Mouse (Mus musculus): Measurements from ENCODE around the gene Kif1c. TPM values are rescaled to one million over a fixed set of nuclear protein-coding genes. Genes with fewer than 3 reads are reported as not detected.

Gene Kif1c
- total and polyA plus RNA-seq, 3 experiments = 19.8 to 21.7 TPM; not detected in 1

GRCm38 (mm10) chr11:70747876-70748545, 47.7 kb downstream of the Kif1c start:
- Histone ChIP-seq H3K27ac (ENCODE audit: control insufficient read depth, low read depth, low read length) (no peak overlapping the region), H3K4me3 (ENCODE audit: control insufficient read depth in 1 of 2, insufficient read depth in 1 of 2, low read depth in 2 of 2, low read length in 2 of 2) (no peak overlapping the region), H3K79me2 (ENCODE audit: control insufficient read depth, insufficient read depth, low read length, poor library complexity) (no peaks in the 10 kb centered on the region), H3K4me1 (ENCODE audit: control insufficient read depth in 1 of 2, insufficient read depth in 2 of 2, low read length in 2 of 2) (no peaks in the 10 kb centered on the region; a peak in 1 of 4 replicates), H3K9ac (ENCODE audit: control insufficient read depth, low read depth, low read length, poor library complexity, severe bottlenecking) (no peak overlapping the region), H3K36me3 (ENCODE audit: control insufficient read depth in 1 of 2, insufficient read depth in 2 of 2, low read length in 2 of 2) (peaks cover 0 to 2% of the 10 kb centered on the region in 2 experiments; a peak in 1 of 4 replicates), H3K27me3 (ENCODE audit: control insufficient read depth in 1 of 2, insufficient read depth in 2 of 2, low read length in 2 of 2) (peaks cover 19% of the 10 kb centered on the region in 2 experiments), H3K9me3 (replicated peaks; ENCODE audit: insufficient read depth, low read length) (no peaks in the 10 kb centered on the region)
- TF ChIP-seq ZMIZ1 (IDR thresholded peaks at IDR 0.05; ENCODE audit: low read depth, low read length) (no peak), HCFC1 (IDR thresholded peaks at IDR 0.05; ENCODE audit: low read depth, low read length) (no peak), ELF1 (IDR thresholded peaks at IDR 0.05; ENCODE audit: low read depth, low read length) (no peak), CHD1 (IDR thresholded peaks at IDR 0.05; ENCODE audit: low read depth, low read length) (no peak), MYB (IDR thresholded peaks at IDR 0.05; ENCODE audit: low read depth, low read length) (no peak)
- no peak for DNase-seq (ENCODE audit: low read depth, low spot score)

DNA sequence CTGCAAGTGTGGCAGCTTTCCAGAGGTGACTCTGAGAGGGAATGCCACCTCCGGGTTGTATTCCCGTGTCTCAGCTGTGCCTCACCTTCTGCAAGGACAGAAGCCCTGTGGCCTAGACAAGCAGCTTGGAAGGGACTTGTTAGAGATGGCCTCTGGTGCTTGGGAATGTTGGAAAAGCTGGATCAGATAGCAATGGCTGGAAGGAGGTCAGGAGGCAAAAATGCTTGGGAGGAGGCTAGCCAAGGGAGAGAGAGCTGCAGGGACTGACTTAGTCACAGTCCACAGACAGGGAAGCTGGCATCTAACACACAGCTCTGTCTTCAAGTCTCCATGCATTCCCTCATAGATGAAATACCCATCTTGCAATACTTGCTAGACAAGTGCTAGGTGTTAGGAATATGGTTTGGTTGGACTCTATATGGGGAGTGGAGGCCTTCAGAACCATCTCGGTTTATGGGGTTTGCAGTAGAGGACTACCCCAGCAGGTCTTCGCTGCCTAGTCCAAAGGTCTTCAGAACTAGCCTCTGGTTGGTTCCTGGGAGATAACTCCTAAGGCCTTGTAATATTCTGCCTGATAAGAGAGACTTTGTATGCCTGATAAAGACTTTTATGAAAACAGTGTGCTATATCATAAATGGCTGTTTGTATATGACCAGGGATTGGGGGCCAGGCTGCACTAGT, 52.1 kb downstream of the Kif1c start:
- Histone ChIP-seq H3K9me3 (replicated peaks; ENCODE audit: insufficient read depth, low read length) (no peaks in the 10 kb centered on the region), H3K79me2 (ENCODE audit: control insufficient read depth, insufficient read depth, low read length, poor library complexity) (no peaks in the 10 kb centered on the region), H3K27me3 (ENCODE audit: control insufficient read depth in 1 of 2, insufficient read depth in 2 of 2, low read length in 2 of 2) (peaks cover 5 to 6% of the 10 kb centered on the region in 2 experiments; a peak in 3 of 4 replicates), H3K4me3 (ENCODE audit: control insufficient read depth in 1 of 2, insufficient read depth in 1 of 2, low read depth in 2 of 2, low read length in 2 of 2) (no peak overlapping the region), H3K4me1 (ENCODE audit: control insufficient read depth in 1 of 2, insufficient read depth in 2 of 2, low read length in 2 of 2) (peaks cover 0 to 5% of the 10 kb centered on the region in 2 experiments; a peak in 2 of 4 replicates), H3K27ac (ENCODE audit: control insufficient read depth, low read depth, low read length) (no peak overlapping the region), H3K36me3 (ENCODE audit: control insufficient read depth in 1 of 2, insufficient read depth in 2 of 2, low read length in 2 of 2) (peaks cover 0 to 6% of the 10 kb centered on the region in 2 experiments; a peak in 1 of 4 replicates), H3K9ac (ENCODE audit: control insufficient read depth, low read depth, low read length, poor library complexity, severe bottlenecking) (no peak overlapping the region)
- no peak for DNase-seq (ENCODE audit: low read depth, low spot score)
- TF ChIP-seq GATA1 (IDR thresholded peaks at IDR 0.05; ENCODE audit: low read depth, low read length) = peak; percentile 49
- 0 out of 4 replicates have a peak, but pooled peaks have one; percentile 13 to 30 for TF ChIP-seq EP300 (IDR thresholded peaks at IDR 0.05; ENCODE audit: low read depth in 1 of 2, low read length in 2 of 2)
- TF ChIP-seq TAL1 (IDR thresholded peaks at IDR 0.05; ENCODE audit: low read length) = no peak

GRCm38 (mm10) chr11:70753146-70753545, 52.8 kb downstream of the Kif1c start:
- TF ChIP-seq MXI1 (IDR thresholded peaks at IDR 0.05; ENCODE audit: low read depth, low read length) = no peak
- no peak for TF ChIP-seq GABPA (IDR thresholded peaks at IDR 0.05; ENCODE audit: low read depth, low read length)
- no peak for TF ChIP-seq RAD21 (IDR thresholded peaks at IDR 0.05; ENCODE audit: low read depth, low read length)
- no peak for TF ChIP-seq GATA1 (IDR thresholded peaks at IDR 0.05; ENCODE audit: low read depth, low read length)
- TF ChIP-seq NELFE (IDR thresholded peaks at IDR 0.05; ENCODE audit: low read depth, low read length) = no peak
- TF ChIP-seq CHD1 (IDR thresholded peaks at IDR 0.05; ENCODE audit: low read depth, low read length) = no peak
- no peak for TF ChIP-seq ZKSCAN1 (IDR thresholded peaks at IDR 0.05; ENCODE audit: low read depth, low read length)
- no peak for TF ChIP-seq MAFK (IDR thresholded peaks at IDR 0.05; ENCODE audit: borderline replicate concordance, low read depth, low read length)
- no peak for TF ChIP-seq TCF12 (IDR thresholded peaks at IDR 0.05; ENCODE audit: low read depth, low read length)
- no peak for TF ChIP-seq ELF1 (IDR thresholded peaks at IDR 0.05; ENCODE audit: low read depth, low read length)
- TF ChIP-seq MYB (IDR thresholded peaks at IDR 0.05; ENCODE audit: low read depth, low read length) = no peak
- no peak for TF ChIP-seq POLR2A (IDR thresholded peaks at IDR 0.05; ENCODE audit: control insufficient read depth in 1 of 2, insufficient read depth in 1 of 2, low read depth in 1 of 2, low read length in 2 of 2, poor library complexity in 1 of 2)
- no peak for TF ChIP-seq NRF1 (IDR thresholded peaks at IDR 0.05; ENCODE audit: insufficient read depth, low read depth, low read length, poor library complexity, severe bottlenecking)
- TF ChIP-seq HCFC1 (IDR thresholded peaks at IDR 0.05; ENCODE audit: low read depth, low read length) = no peak
- peaks cover 0 to 4% of the 10 kb centered on the region in 2 experiments; a peak in 2 of 4 replicates for H3K27me3 ChIP-seq (ENCODE audit: control insufficient read depth in 1 of 2, insufficient read depth in 2 of 2, low read length in 2 of 2)
- no peak overlapping the region for H3K4me3 ChIP-seq (ENCODE audit: control insufficient read depth in 1 of 2, insufficient read depth in 1 of 2, low read depth in 2 of 2, low read length in 2 of 2)
- no peak for DNase-seq (ENCODE audit: low read depth, low spot score)
- no peak overlapping the region for H3K9ac ChIP-seq (ENCODE audit: control insufficient read depth, low read depth, low read length, poor library complexity, severe bottlenecking)
- no peaks in the 10 kb centered on the region for H3K79me2 ChIP-seq (ENCODE audit: control insufficient read depth, insufficient read depth, low read length, poor library complexity)
- peaks cover 0 to 6% of the 10 kb centered on the region in 2 experiments; a peak in 1 of 4 replicates for H3K36me3 ChIP-seq (ENCODE audit: control insufficient read depth in 1 of 2, insufficient read depth in 2 of 2, low read length in 2 of 2)
- no peak overlapping the region for H3K27ac ChIP-seq (ENCODE audit: control insufficient read depth, low read depth, low read length)
- no peaks in the 10 kb centered on the region for H3K9me3 ChIP-seq (replicated peaks; ENCODE audit: insufficient read depth, low read length)
- peaks cover 0 to 5% of the 10 kb centered on the region in 2 experiments; a peak in 2 of 4 replicates for H3K4me1 ChIP-seq (ENCODE audit: control insufficient read depth in 1 of 2, insufficient read depth in 2 of 2, low read length in 2 of 2)
